ENCODE assay signal across 9 mouse cellular contexts in genomic region chr6:140732971-140733640, GRCm38 (mm10). TPM values are rescaled to one million over a fixed set of nuclear protein-coding genes. Genes with fewer than 3 reads are reported as not detected.
DNase-seq lines count a peak whose midpoint lies in the region; ATAC-seq and TF ChIP-seq lines count a peak whose summit lies in the region.
"Had no signal": no experiment of that assay in that cellular context is flagged by ENCODE, and none has a peak within 500 bp of the region (broad histone marks: within the 10 kb centered on the region; RNA-seq: fewer than 3 reads in every experiment).

No protein-coding gene starts in this region.

- TF ChIP-seq CTCF in E14TG2a.4 (conservative IDR thresholded peaks at IDR 0.05; ENCODE audit: low read length), result no peak
- no peak for TF ChIP-seq CTCF in liver, embryonic 14.5 days (IDR thresholded peaks at IDR 0.05; ENCODE audit: low read depth)

- no peaks in the 10 kb centered on the region for H3K27me3 ChIP-seq in heart, embryonic 10.5 days (ENCODE audit: insufficient read depth, poor library complexity, severe bottlenecking)
- H3K27me3 ChIP-seq in E14TG2a.4 (ENCODE audit: insufficient read depth, low read length), result peaks cover 20% of the 10 kb centered on the region; the same call in 1 of the 2 replicates
- no peaks in the 10 kb centered on the region for H3K27me3 ChIP-seq in forebrain, embryonic 15.5 days
- H3K27me3 ChIP-seq in liver, embryonic 14.5 days (ENCODE audit: control insufficient read depth, insufficient read depth, low read length), result no peaks in the 10 kb centered on the region

- H3K27ac ChIP-seq in heart, embryonic 10.5 days, result peak overlapping the region; percentile 44; the same call in 1 of the 2 replicates
- no peak overlapping the region for H3K27ac ChIP-seq in forebrain, embryonic 15.5 days (replicated peaks)
- no peak overlapping the region for H3K27ac ChIP-seq in liver, embryonic 14.5 days

- peak overlapping the region; percentile 55 for H3K4me3 ChIP-seq in heart, embryonic 10.5 days
- peak overlapping the region; percentile 60 for H3K4me3 ChIP-seq in E14TG2a.4 (replicated peaks; ENCODE audit: low read length)
- H3K4me3 ChIP-seq in forebrain, embryonic 15.5 days, result peak overlapping the region; percentile 30
- no peak overlapping the region for H3K4me3 ChIP-seq in liver, embryonic 14.5 days (ENCODE audit: insufficient read depth in 1 of 2, low read depth in 2 of 2, low read length in 2 of 2)
- H3K4me3 ChIP-seq: myocyte had no signal

- H3K4me1 ChIP-seq in heart, embryonic 10.5 days, result 0 out of 2 replicates have a peak, but pooled peaks cover 2% of the 10 kb centered on the region
- peaks cover 42% of the 10 kb centered on the region for H3K4me1 ChIP-seq in E14TG2a.4 (replicated peaks; ENCODE audit: low read depth, low read length)
- peaks cover 14% of the 10 kb centered on the region; the same call in 1 of the 2 replicates for H3K4me1 ChIP-seq in forebrain, embryonic 15.5 days
- H3K4me1 ChIP-seq in liver, embryonic 14.5 days (replicated peaks; ENCODE audit: control insufficient read depth in 2 of 2, insufficient read depth in 2 of 2, low read length in 1 of 2), result no peaks in the 10 kb centered on the region

- H3K4me2 ChIP-seq in forebrain, embryonic 15.5 days (replicated peaks), result peak overlapping the region; percentile 43
- peak overlapping the region; percentile 37 for H3K4me2 ChIP-seq in liver, embryonic 14.5 days (ENCODE audit: low read depth)

- intact Hi-C loops in heart, postnatal 36 days (cut with DNase I), result no loop called here

- 35% methylated on average over 10 of the region's 10 CpGs for WGBS in heart, embryonic 10.5 days
- WGBS in forebrain, embryonic 15.5 days, result 37% methylated on average over 10 of the region's 10 CpGs
- WGBS in liver, embryonic 14.5 days (ENCODE audit: insufficient replicate concordance), result 32% methylated on average over 10 of the region's 10 CpGs

- no peak for DNase-seq in heart, embryonic 10.5 days (ENCODE audit: low spot score)
- no peak for DNase-seq in heart, postnatal 36 days
- DNase-seq in liver, embryonic 14.5 days (ENCODE audit: low read depth in 3 of 3, low spot score in 3 of 3), result no peak
- DNase-seq in urinary bladder, postnatal 10 days (ENCODE audit: low spot score), result no peak
- no peak for DNase-seq in natural killer cell, adult 2 months (ENCODE audit: low spot score in 2 of 2)
- no peak for DNase-seq in adrenal gland, postnatal 25 days

- ATAC-seq in forebrain, embryonic 15.5 days (replicated peaks), result no peak; the same call in 1 of the 2 replicates
- no peak for ATAC-seq in liver, embryonic 14.5 days (ENCODE audit: insufficient read depth)

- H3K9me3 ChIP-seq in heart, embryonic 10.5 days, result peaks cover 3% of the 10 kb centered on the region; the same call in 1 of the 2 replicates
- H3K9me3 ChIP-seq in E14TG2a.4 (ENCODE audit: low read length), result peaks cover 10% of the 10 kb centered on the region
- no peaks in the 10 kb centered on the region for H3K9me3 ChIP-seq in forebrain, embryonic 15.5 days
- H3K9me3 ChIP-seq in liver, embryonic 14.5 days (ENCODE audit: control insufficient read depth, low read length), result peaks cover 2% of the 10 kb centered on the region; the same call in 1 of the 2 replicates

- no peak for TF ChIP-seq EP300 in liver, embryonic 14.5 days (IDR thresholded peaks at IDR 0.05; ENCODE audit: low read depth)

- H3K9ac ChIP-seq in forebrain, embryonic 15.5 days (replicated peaks), result peak overlapping the region; percentile 14; the same call in 1 of the 2 replicates
- H3K9ac ChIP-seq in liver, embryonic 14.5 days (replicated peaks), result no peak overlapping the region

- no peaks in the 10 kb centered on the region for H3K36me3 ChIP-seq in heart, embryonic 10.5 days
- H3K36me3 ChIP-seq in E14TG2a.4 (ENCODE audit: insufficient read depth, low read length), result no peaks in the 10 kb centered on the region
- H3K36me3 ChIP-seq in forebrain, embryonic 15.5 days, result no peaks in the 10 kb centered on the region
- H3K36me3 ChIP-seq in liver, embryonic 14.5 days (replicated peaks; ENCODE audit: control insufficient read depth, insufficient read depth, low read depth), result no peaks in the 10 kb centered on the region

RNA-seq across cellular contexts. Expression of gene Gm11077, which starts 4.0 kb away (rescaled TPM):
- not detected in 2 replicates for polyA plus RNA-seq in heart, embryonic 10.5 days (2016; fragmentation: Nextera tagmentation; extraction: Ambion mirVana)
- total RNA-seq in heart, postnatal 36 days (2021), result not detected
- not detected in 2 replicates for polyA plus RNA-seq in forebrain, embryonic 15.5 days (2015; fragmentation: Nextera tagmentation; extraction: Ambion mirVana)
- polyA plus RNA-seq in liver, embryonic 14.5 days (2012; rRNA removed), result not detected in 2 replicates
- polyA plus RNA-seq in liver, embryonic 14.5 days (2014; fragmentation: Nextera tagmentation; extraction: Ambion mirVana), result not detected in 2 replicates
- not detected in 2 replicates for total RNA-seq in adrenal gland, postnatal 25 days (2021)
- polyA plus RNA-seq: myocyte had no signal

Comparison
In these comparisons a context has a peak if more than half of its experiments do, and no peak if none do; other contexts are left out.
1. H3K4me3 ChIP-seq: peak in heart, embryonic 10.5 days (single experiment), E14TG2a.4 (single experiment) and forebrain, embryonic 15.5 days (single experiment); none in liver, embryonic 14.5 days (0 of 2).